Mouse (Mus musculus): ENCODE measurements around the gene Slc44a1. TPM values are rescaled to one million over a fixed set of nuclear protein-coding genes. Genes with fewer than 3 reads are reported as not detected.

The Slc44a1 gene
- polyA plus RNA-seq, 1 experiment from 2014 or later: 19.1 TPM

DNA sequence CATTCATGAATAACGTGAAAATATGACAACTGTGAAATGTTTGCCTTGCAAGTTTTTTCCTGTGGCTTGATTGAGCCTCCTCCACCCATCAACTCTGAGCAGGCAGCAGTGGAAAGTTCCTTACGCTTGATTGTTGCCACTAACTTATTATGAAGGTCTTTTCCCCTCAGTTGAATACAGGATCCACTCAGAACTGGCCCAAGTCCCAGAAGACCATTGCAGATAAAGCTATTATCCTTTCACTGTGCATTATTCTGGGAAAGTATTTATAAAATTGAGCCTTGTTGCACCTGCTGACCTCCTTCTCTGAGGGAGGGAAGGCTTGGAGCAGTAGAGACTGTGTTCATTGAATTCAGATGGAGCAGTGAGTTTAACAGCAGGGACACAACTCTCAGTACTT is 86.2 kb downstream of the Slc44a1 start:
- H3K4me3 ChIP-seq (replicated peaks): no peak overlapping the region
- WGBS: 38% methylated on average over 2 of the region's 2 CpGs
- no peaks in the 10 kb centered on the region for H3K9me3 ChIP-seq
- H3K27me3 ChIP-seq: no peaks in the 10 kb centered on the region
- H3K4me2 ChIP-seq: no peak overlapping the region
- no peak overlapping the region for H3K9ac ChIP-seq
- H3K36me3 ChIP-seq (replicated peaks): no peaks in the 10 kb centered on the region
- no peak overlapping the region; the same call in 1 of the 2 replicates for H3K27ac ChIP-seq
- ATAC-seq (ENCODE audit: low FRiP score): no peak
- H3K4me1 ChIP-seq: peaks cover 5% of the 10 kb centered on the region; the same call in 1 of the 2 replicates

DNA sequence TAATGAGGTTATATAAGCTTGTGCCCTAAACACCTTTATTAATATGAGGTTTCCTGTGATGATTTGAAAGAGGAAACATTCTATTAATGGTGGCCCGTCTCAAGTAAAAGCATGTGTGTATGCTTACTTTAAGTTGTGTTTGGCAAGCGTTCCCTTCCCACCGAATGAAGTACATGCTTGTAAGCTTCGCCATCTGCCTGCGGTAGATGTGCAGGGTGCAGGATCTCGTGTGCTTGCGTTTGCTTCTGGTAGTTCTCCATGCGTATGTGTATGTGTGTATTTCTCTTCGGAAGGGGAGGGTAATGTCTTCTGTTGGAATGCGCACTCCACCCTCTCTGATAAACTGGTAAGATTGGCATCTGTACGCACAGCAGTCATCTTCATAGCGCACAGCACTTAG is 95.6 kb downstream of the Slc44a1 start:
- no peak overlapping the region for H3K4me2 ChIP-seq
- no peaks in the 10 kb centered on the region for H3K27me3 ChIP-seq
- no peak overlapping the region for H3K9ac ChIP-seq
- H3K36me3 ChIP-seq (replicated peaks): no peaks in the 10 kb centered on the region
- H3K4me3 ChIP-seq (replicated peaks): no peak overlapping the region
- ATAC-seq (ENCODE audit: low FRiP score): no peak
- 93% methylated on average over 12 of the region's 12 CpGs for WGBS
- H3K9me3 ChIP-seq: no peaks in the 10 kb centered on the region
- H3K27ac ChIP-seq: no peak overlapping the region
- no peaks in the 10 kb centered on the region for H3K4me1 ChIP-seq

DNA sequence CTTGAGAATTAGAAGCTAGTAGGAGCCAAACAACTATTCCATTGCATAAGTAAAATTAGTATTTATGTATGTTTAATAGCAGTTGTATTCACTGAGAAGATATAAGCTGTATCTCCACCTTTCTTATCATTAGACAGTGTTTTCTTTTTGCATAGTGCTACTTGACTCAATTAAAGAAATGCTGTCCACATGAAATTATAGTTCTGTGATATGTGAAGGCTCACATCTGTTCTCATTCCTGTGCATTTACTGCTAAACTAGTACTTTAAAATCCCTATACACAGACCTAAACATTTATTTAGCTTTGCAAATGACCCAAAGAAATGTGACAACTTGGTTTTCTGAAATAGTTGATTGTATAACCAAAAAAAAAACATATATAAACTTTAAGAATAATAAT is 96.9 kb downstream of the Slc44a1 start:
- H3K27me3 ChIP-seq: no peaks in the 10 kb centered on the region
- no peak overlapping the region for H3K27ac ChIP-seq
- no peak overlapping the region for H3K9ac ChIP-seq
- H3K36me3 ChIP-seq (replicated peaks): no peaks in the 10 kb centered on the region
- H3K4me1 ChIP-seq: no peaks in the 10 kb centered on the region
- H3K4me3 ChIP-seq (replicated peaks): no peak overlapping the region
- no peaks in the 10 kb centered on the region for H3K9me3 ChIP-seq
- H3K4me2 ChIP-seq: no peak overlapping the region
- ATAC-seq (ENCODE audit: low FRiP score): no peak

DNA sequence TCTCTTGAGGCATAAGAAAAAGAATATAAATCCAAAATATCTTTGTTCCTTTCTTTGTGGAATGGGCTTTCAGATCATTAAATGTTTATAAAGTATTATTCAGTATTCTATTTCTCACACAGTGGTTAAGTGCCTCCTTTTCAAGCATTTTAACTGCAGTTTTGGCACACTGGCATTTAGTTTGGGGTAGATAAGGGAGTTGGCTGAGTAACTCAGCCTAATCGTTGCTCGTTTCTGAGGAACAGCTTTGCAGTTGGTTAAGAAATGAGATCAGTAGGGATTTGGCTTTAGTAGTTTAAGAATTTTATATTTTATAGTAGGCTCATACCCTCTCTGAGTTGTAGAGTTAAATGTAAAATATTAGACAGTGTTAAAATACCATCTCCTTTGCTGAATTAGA is 97.3 kb downstream of the Slc44a1 start:
- no peak overlapping the region for H3K4me3 ChIP-seq (replicated peaks)
- no peaks in the 10 kb centered on the region for H3K4me1 ChIP-seq
- no peak overlapping the region for H3K9ac ChIP-seq
- no peak for ATAC-seq (ENCODE audit: low FRiP score)
- WGBS: 85% methylated on average over 2 of the region's 2 CpGs
- no peak overlapping the region for H3K4me2 ChIP-seq
- H3K9me3 ChIP-seq: no peaks in the 10 kb centered on the region
- H3K36me3 ChIP-seq (replicated peaks): no peaks in the 10 kb centered on the region
- no peaks in the 10 kb centered on the region for H3K27me3 ChIP-seq
- no peak overlapping the region for H3K27ac ChIP-seq

DNA sequence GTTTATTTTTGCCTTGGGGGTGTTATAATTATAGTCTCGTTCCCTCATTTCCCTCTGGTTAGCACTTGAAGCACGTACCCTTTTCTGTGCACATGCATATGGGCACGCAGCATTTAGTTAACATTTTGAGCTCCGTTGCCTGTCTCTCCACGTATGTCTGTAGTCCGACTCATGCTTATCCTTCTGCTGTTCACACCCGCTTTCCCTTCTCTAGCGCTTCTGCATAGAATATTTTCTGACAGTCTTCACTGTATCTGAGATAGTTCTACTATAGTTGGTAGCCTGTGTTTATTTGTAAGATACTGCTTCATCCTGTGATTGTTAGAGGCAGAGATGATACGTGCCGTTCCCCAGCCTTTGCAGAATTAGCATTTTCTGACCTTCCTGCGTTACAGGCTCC is 98.4 kb downstream of the Slc44a1 start:
- no peak for ATAC-seq (ENCODE audit: low FRiP score)
- Histone ChIP-seq H3K4me2 (no peak overlapping the region), H3K27ac (no peak overlapping the region), H3K4me1 (no peaks in the 10 kb centered on the region), H3K9me3 (no peaks in the 10 kb centered on the region), H3K9ac (no peak overlapping the region; the same call in 1 of the 2 replicates), H3K4me3 (replicated peaks) (no peak overlapping the region), H3K27me3 (no peaks in the 10 kb centered on the region), H3K36me3 (replicated peaks) (no peaks in the 10 kb centered on the region)
- WGBS: 92% methylated on average over 11 of the region's 11 CpGs

DNA sequence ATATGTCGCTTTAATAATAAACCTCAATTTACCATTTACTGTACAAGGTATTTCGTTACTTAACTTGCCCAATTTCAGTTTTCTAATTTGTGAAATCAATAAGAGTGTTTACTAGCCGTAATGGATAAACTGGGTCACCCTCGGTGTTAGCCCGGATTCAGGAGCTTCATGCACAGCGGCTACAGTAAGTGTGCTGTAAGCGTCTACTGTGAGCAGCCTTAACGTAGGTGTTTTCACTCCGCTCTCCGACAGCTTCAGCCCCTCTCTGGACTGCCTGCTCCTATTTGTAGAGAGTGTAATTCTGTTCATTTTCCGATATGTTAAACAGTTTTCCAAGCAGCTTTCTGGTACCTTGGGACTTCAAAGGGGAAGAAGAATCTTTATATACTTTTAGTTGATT is 99.7 kb downstream of the Slc44a1 start:
- Histone ChIP-seq H3K9ac (no peak overlapping the region), H3K4me1 (no peaks in the 10 kb centered on the region), H3K9me3 (no peaks in the 10 kb centered on the region), H3K4me3 (replicated peaks) (no peak overlapping the region), H3K36me3 (replicated peaks) (no peaks in the 10 kb centered on the region), H3K4me2 (no peak overlapping the region), H3K27me3 (no peaks in the 10 kb centered on the region), H3K27ac (no peak overlapping the region)
- ATAC-seq (ENCODE audit: low FRiP score): no peak
- 96% methylated on average over 11 of the region's 11 CpGs for WGBS

DNA sequence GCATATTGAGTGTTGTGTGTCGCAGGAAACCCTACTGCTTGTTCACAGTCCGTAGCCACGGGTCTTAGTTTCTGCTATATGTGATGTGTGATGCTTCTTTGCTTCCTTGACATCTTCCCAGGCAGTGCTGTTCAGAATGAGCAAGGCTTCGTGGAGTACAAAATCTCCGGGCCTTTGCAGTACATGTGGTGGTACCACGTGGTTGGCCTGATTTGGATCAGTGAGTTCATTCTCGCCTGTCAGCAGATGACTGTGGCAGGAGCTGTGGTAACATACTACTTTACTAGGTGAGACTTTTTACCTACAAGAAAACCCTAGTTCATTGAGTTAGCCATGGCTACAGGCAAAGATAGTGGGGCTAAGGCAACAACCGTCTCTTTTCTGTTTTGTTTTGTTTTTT is 103.2 kb downstream of the Slc44a1 start:
- WGBS: 91% methylated on average over 8 of the region's 8 CpGs
- Histone ChIP-seq H3K4me1 (no peaks in the 10 kb centered on the region), H3K4me2 (no peak overlapping the region), H3K27ac (no peak overlapping the region), H3K27me3 (no peaks in the 10 kb centered on the region), H3K9ac (no peak overlapping the region), H3K9me3 (no peaks in the 10 kb centered on the region), H3K4me3 (replicated peaks) (no peak overlapping the region), H3K36me3 (replicated peaks) (no peaks in the 10 kb centered on the region)
- no peak for ATAC-seq (ENCODE audit: low FRiP score)

DNA sequence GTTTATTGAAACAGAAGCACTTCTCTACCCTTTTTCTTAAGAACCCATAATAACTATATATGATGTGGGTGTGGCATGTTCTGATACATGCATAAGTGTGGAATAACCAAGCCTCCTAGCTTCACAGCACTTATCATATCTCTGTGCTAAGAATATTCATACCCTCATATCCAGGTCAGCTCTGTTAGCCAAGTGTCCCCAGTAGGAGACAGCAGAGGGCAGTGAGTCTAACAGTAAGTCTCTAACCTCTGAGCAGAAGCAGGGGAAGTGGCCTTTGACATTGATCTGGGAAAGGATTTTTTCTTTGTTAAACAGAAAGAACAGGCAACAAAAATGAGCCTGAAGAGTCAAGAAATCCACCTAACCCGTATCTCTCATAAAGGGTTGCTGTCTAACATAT is 104.7 kb downstream of the Slc44a1 start:
- WGBS: 71% methylated on average over 1 of the region's 1 CpGs
- Histone ChIP-seq H3K4me2 (no peak overlapping the region), H3K36me3 (replicated peaks) (no peaks in the 10 kb centered on the region), H3K9me3 (no peaks in the 10 kb centered on the region), H3K27ac (no peak overlapping the region), H3K4me3 (replicated peaks) (no peak overlapping the region), H3K4me1 (no peaks in the 10 kb centered on the region), H3K9ac (no peak overlapping the region), H3K27me3 (no peaks in the 10 kb centered on the region)
- ATAC-seq (ENCODE audit: low FRiP score): no peak

DNA sequence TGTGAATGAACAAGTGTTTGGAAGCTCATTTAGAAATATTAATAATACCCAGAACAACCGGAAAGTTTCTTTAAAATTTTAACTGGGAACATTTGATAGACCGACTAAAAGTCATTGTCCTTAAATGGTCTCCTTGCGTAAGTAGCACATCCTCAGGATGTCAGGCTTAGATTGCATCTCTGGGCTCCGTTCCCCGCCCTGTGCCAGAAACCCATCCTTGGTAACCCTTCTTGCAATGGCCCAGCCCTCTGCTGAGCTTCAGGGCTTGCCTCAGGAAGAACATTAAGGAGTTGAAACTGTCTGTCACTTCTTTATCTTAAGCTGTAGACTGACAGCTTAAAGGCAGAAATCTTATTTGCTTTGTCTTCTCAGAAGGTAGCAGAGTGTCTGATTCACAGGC is 107.2 kb downstream of the Slc44a1 start:
- H3K27me3 ChIP-seq: no peaks in the 10 kb centered on the region
- 97% methylated on average over 5 of the region's 5 CpGs for WGBS

DNA sequence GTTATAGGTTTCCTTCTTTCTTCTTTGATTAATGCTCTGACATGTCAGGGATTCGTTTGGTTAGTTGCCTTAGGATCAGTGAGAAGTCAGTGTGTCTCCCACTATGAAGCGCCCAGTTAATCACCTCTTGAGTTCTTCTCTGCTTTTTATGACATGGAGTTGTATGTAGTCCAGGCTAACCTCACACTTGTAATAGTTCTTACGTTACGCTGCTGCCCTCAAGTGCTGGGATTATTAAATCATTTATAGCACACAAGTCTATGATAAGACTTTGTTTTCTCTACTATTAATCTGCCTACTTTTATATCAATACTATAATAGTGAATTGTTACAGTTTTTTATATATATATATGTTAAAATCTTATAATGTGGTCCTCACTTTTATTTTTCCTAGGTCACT is 109.2 kb downstream of the Slc44a1 start:
- H3K9me3 ChIP-seq: no peaks in the 10 kb centered on the region
- no peaks in the 10 kb centered on the region for H3K27me3 ChIP-seq
- H3K4me1 ChIP-seq: no peaks in the 10 kb centered on the region
- ATAC-seq (ENCODE audit: low FRiP score): no peak
- H3K9ac ChIP-seq: no peak overlapping the region
- 88% methylated on average over 4 of the region's 4 CpGs for WGBS
- no peak overlapping the region for H3K27ac ChIP-seq
- H3K4me2 ChIP-seq: no peak overlapping the region
- H3K4me3 ChIP-seq (replicated peaks): no peak overlapping the region
- H3K36me3 ChIP-seq (replicated peaks): no peaks in the 10 kb centered on the region

More for the DNA sequence above, 107.2 kb downstream of the Slc44a1 start:
- Histone ChIP-seq H3K4me3 (replicated peaks) (no peak overlapping the region), H3K4me2 (no peak overlapping the region), H3K9ac (no peak overlapping the region), H3K27ac (no peak overlapping the region), H3K36me3 (replicated peaks) (no peaks in the 10 kb centered on the region), H3K4me1 (no peaks in the 10 kb centered on the region), H3K9me3 (no peaks in the 10 kb centered on the region)
- ATAC-seq (ENCODE audit: low FRiP score): no peak

DNA sequence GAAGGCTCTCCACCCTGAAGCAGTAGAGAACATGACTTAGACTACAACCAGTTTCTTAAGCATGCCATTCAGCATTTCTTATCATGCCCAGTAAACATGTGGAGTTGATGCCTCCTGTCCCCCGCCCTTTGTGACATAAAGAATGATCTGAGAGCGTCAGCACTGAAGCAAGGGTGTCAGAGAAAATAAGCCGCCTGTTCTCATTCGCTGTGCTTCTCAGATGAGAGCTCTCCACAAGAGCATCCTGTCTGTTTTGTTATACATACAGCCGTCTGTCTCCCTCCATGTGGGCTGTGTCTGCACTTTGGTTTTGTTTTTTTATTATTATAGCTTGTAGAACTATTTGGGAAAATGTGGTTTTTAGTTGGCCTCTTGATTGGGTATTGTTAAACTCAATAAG is 124.4 kb downstream of the Slc44a1 start:
- H3K9me3 ChIP-seq: no peaks in the 10 kb centered on the region
- H3K4me1 ChIP-seq: peaks cover 6% of the 10 kb centered on the region; the same call in 1 of the 2 replicates
- 77% methylated on average over 5 of the region's 5 CpGs for WGBS
- no peak for ATAC-seq (ENCODE audit: low FRiP score)
- no peak overlapping the region for H3K9ac ChIP-seq
- no peaks in the 10 kb centered on the region for H3K36me3 ChIP-seq (replicated peaks)
- no peak overlapping the region for H3K4me2 ChIP-seq
- H3K27me3 ChIP-seq: no peaks in the 10 kb centered on the region
- no peak overlapping the region for H3K4me3 ChIP-seq (replicated peaks)
- no peak overlapping the region for H3K27ac ChIP-seq

DNA sequence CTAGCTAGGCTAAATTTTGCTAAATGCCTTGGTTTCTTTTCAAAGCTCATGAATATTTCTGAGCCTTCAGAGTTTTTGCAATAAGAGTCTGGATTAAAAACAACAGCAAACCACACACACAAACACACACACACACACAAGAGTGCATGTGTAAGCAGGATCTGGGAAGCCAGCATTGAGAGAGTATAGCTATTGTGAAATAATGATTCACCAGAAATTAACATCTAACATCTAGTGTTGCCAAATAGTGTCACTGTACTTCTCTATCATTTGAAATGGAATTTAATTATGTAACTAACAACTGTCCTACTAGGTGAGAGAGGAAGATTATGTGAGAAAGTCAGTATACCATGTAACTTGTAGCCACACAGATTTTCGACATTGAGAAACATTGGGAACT is 126.9 kb downstream of the Slc44a1 start:
- 95% methylated on average over 1 of the region's 1 CpGs for WGBS
- Histone ChIP-seq H3K27me3 (no peaks in the 10 kb centered on the region), H3K9me3 (no peaks in the 10 kb centered on the region), H3K4me1 (peaks cover 6% of the 10 kb centered on the region; the same call in 1 of the 2 replicates), H3K4me3 (replicated peaks) (no peak overlapping the region), H3K36me3 (replicated peaks) (no peaks in the 10 kb centered on the region), H3K27ac (no peak overlapping the region), H3K9ac (no peak overlapping the region), H3K4me2 (no peak overlapping the region)
- no peak for ATAC-seq (ENCODE audit: low FRiP score)

DNA sequence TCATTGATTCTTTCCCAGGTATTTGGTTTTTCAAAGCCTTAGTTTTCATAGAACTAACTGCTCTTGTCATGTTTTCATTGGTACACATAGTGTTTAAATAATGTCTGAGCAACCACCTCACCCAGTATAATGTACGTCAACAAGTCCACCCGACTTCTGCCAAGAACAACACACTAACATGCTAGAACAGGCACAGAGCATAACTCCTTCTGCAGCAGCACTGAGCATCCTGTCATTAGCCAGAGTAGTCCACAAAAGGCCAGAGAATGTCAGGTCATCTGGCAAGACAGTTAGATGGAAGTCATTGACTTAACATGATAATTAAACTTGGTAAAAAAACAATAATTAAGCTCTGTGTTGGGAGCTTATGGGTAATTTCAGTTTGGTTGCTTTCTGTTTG is 135.3 kb downstream of the Slc44a1 start:
- Histone ChIP-seq H3K9me3 (no peaks in the 10 kb centered on the region), H3K4me2 (no peak overlapping the region), H3K4me1 (no peaks in the 10 kb centered on the region), H3K27ac (no peak overlapping the region), H3K27me3 (no peaks in the 10 kb centered on the region), H3K36me3 (replicated peaks) (no peaks in the 10 kb centered on the region), H3K9ac (no peak overlapping the region), H3K4me3 (replicated peaks) (no peak overlapping the region)
- ATAC-seq (ENCODE audit: low FRiP score): no peak
- WGBS: 88% methylated on average over 2 of the region's 2 CpGs

DNA sequence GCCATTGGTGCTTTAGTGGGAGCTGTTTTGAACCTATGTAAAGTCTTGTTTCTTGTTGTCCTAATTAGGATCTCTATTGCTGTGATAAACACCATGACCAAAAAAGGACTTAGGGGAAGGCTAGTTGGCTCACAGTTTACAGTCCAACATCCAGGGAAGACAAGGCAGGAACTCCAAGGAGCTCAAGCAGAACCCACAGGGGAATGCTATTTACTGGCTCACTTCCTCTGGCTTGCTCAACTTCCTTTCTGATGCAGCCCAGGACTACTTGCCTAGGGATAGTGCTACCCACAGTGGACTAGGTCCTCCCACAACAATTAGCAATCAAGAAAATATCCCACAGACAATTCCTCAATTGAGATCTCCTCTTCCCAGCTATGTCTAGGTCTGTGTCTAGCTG is 147.5 kb downstream of the Slc44a1 start:
- Histone ChIP-seq H3K36me3 (replicated peaks) (no peaks in the 10 kb centered on the region), H3K4me3 (replicated peaks) (no peak overlapping the region), H3K27me3 (no peaks in the 10 kb centered on the region), H3K4me2 (no peak overlapping the region), H3K9me3 (no peaks in the 10 kb centered on the region), H3K4me1 (no peaks in the 10 kb centered on the region), H3K27ac (no peak overlapping the region), H3K9ac (no peak overlapping the region)
- no peak for ATAC-seq (ENCODE audit: low FRiP score)
